Mouse (Mus musculus) myocyte (in vitro differentiated cells): ENCODE measurements around the gene Aff1.

Source experiments
- CEBPB ChIP-seq: IDR thresholded peaks from 2 replicates; pipeline ENCODE4 v1.6.1; 2011; ENCODE audit warnings: mild to moderate bottlenecking, moderate library complexity; ENCODE audit not compliant: poor library complexity, insufficient read depth, severe bottlenecking
- E2F4 ChIP-seq: IDR thresholded peaks from one replicate; pipeline ENCODE4 v1.6.1; 2011; ENCODE audit warnings: mild to moderate bottlenecking, control low read depth, moderate library complexity; ENCODE audit not compliant: insufficient read depth
- MAX ChIP-seq: IDR thresholded peaks from one replicate; pipeline ENCODE4 v1.6.1; 2011; ENCODE audit warnings: low read depth, mild to moderate bottlenecking, control low read depth
- MYOD1 ChIP-seq, 3 experiments: IDR thresholded peaks; one replicate each; pipeline ENCODE4 v1.6.1; 2011; ENCODE audit warnings: control low read depth in 2 of 3, low read depth in 2 of 3, mild to moderate bottlenecking in 2 of 3, moderate library complexity in 1 of 3; ENCODE audit not compliant: insufficient read length in 2 of 3, control insufficient read depth in 1 of 3
- MYOG ChIP-seq, 3 experiments: IDR thresholded peaks; one replicate each; pipeline ENCODE4 v1.6.1; 2011; ENCODE audit warnings: control low read depth in 2 of 3, low read depth in 2 of 3, mild to moderate bottlenecking in 2 of 3; ENCODE audit not compliant: insufficient read length in 2 of 3, control insufficient read depth in 1 of 3, insufficient read depth in 1 of 3
- POLR2A ChIP-seq: IDR thresholded peaks from one replicate; pipeline ENCODE4 v1.6.1; 2011; ENCODE audit warnings: low read depth, mild to moderate bottlenecking, control low read depth, moderate library complexity; ENCODE audit not compliant: insufficient read length
- SRF ChIP-seq: IDR thresholded peaks from one replicate; pipeline ENCODE4 v1.6.1; 2011; ENCODE audit warnings: low read depth; ENCODE audit not compliant: control insufficient read depth, insufficient read length

- TF ChIP-seq POLR2A (no peak), MAX (no peak), CEBPB (no peak), MYOD1 (IDR thresholded peaks at IDR 0.05; ENCODE audit: control insufficient read depth in 1 of 3, insufficient read length in 2 of 3, low read depth in 2 of 3) (no peak), E2F4 (no peak), MYOG (IDR thresholded peaks at IDR 0.05; ENCODE audit: control insufficient read depth in 1 of 3, insufficient read depth in 1 of 3, insufficient read length in 2 of 3, low read depth in 2 of 3) (no peak), SRF (no peak)
These were observed 87.7 kb downstream of the Aff1 start for GRCm38 (mm10) chr5:103779836-103780235.
